Mouse (Mus musculus) neural tube, embryonic 15.5 days (tissue): ENCODE results near the gene Lrrc8b. TPM values are rescaled to one million over a fixed set of nuclear protein-coding genes. Genes with fewer than 3 reads are reported as not detected.

Experiments
- ATAC-seq: fragments of 200-750 bp; cut with Nextera tagmentation; 2 replicates; pipeline ENCODE4 v1.8.0; 2017; ENCODE audit warnings: mild to moderate bottlenecking, moderate TSS enrichment, moderate library complexity; ENCODE audit not compliant: low FRiP score
- H3K27ac ChIP-seq: fragments of 300-500 bp; sonication (generic); replicated peaks from 2 replicates; pipeline ENCODE4 v1.5.1; 2015; ENCODE audit warnings: mild to moderate bottlenecking, inconsistent platforms
- H3K27me3 ChIP-seq: fragments of 300-500 bp; sonication (generic); replicated peaks from 2 replicates; pipeline ENCODE4 v1.6.1; 2015; ENCODE audit warnings: inconsistent platforms
- H3K36me3 ChIP-seq: fragments of 300-500 bp; sonication (generic); 2 replicates; pipeline ENCODE4 v1.6.1; 2015; ENCODE audit warnings: inconsistent platforms
- H3K4me1 ChIP-seq: fragments of 300-500 bp; sonication (generic); 2 replicates; pipeline ENCODE4 v1.6.1; 2015; ENCODE audit warnings: inconsistent platforms
- H3K4me2 ChIP-seq: fragments of 300-500 bp; sonication (generic); 2 replicates; pipeline ENCODE4 v1.6.1; 2015; ENCODE audit warnings: inconsistent platforms, mild to moderate bottlenecking, moderate library complexity
- H3K4me3 ChIP-seq: fragments of 300-500 bp; sonication (generic); replicated peaks from 2 replicates; pipeline ENCODE4 v1.5.1; 2015; ENCODE audit warnings: mild to moderate bottlenecking, inconsistent platforms
- H3K9ac ChIP-seq: fragments of 300-500 bp; sonication (generic); replicated peaks from 2 replicates; pipeline ENCODE4 v1.6.1; 2015; ENCODE audit warnings: mild to moderate bottlenecking, inconsistent platforms
- H3K9me3 ChIP-seq: fragments of 300-500 bp; sonication (generic); replicated peaks from 2 replicates; pipeline ENCODE4 v1.6.1; 2016; ENCODE audit warnings: inconsistent platforms
- WGBS: fragments of 180-500 bp; shearing (Covaris S2); methylation state at CpG from one replicate; pipeline ENCODE4 v1.1.7; 2015; ENCODE audit warnings: mixed read lengths; 5-methylcytosine and 5-hydroxymethylcytosine counted together
- polyA plus RNA-seq: library from polyadenylated mRNA; unstranded; fragments of >200 nt; fragmentation: Nextera tagmentation; extraction: Ambion mirVana; gene quantifications from 2 replicates; pipeline ENCODE4 v1.2.1, GENCODE M21; 2015

The Lrrc8b gene
- polyA plus RNA-seq, 1 experiment from 2014 or later, result 13.8 TPM

DNA sequence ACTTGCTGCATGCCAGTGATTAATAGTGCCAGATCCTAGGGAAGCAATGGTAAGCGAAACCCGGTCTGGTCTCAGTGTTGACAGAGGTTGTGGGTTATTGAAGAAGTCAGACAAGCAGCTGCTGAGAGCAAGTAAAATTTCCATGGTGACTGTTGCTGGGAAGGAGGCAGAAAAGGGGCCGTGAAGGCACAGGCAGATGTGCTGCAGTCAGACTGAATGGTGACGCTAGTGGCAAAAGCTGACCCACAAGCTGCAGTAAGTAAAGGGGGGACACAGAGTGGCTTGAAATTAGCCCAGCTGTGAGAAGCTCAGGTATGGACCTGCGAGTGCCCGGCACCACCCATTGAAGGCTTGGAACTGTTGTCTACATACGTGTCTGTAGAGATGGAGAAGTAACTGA, 11.8 kb downstream of the Lrrc8b start:
- Histone ChIP-seq H3K36me3 (peaks cover 12% of the 10 kb centered on the region; the same call in 1 of the 2 replicates), H3K9me3 (no peaks in the 10 kb centered on the region), H3K4me1 (peaks cover 16% of the 10 kb centered on the region), H3K4me3 (no peak overlapping the region), H3K27me3 (no peaks in the 10 kb centered on the region), H3K27ac (no peak overlapping the region), H3K9ac (no peak overlapping the region), H3K4me2 (no peak overlapping the region)
- WGBS, result 68% methylated on average over 7 of the region's 7 CpGs
- ATAC-seq, result no peak

DNA sequence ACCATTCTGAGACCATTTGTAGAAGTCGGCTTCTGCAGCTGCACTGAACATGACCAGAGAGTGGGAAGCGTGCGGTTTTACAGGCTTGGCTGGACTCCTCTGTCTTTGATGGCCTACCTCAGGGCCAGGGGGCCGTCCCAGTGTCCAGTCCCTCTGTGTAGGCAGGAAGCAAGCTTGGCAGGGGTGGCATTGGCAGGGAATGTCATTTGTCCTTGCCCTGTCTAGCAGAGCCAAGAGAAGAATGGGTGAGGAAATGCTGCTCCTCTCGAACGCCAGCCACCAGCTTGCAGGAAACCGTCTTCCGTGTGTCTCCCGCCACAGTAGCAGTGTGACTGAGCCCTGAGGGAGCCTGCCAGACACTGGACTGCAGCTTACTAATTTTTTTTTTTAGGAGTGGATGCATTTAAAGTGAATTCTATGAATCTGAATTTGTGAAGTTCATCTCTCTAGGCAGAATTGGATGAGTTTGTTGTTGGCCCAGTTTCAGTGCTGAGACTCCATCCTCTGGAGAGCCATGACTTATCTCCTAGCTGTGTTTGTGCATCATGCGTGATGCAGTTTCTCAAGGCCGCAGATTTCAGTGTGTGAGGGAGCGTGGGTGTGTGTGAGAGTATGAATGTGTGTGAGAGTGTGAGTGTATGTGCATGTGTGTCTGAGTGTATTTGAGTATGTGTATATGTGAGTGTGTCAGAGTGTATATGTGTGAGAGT, 12.8 kb downstream of the Lrrc8b start:
- WGBS, result 57% methylated on average over 12 of the region's 12 CpGs
- H3K36me3 ChIP-seq, result peaks cover 12% of the 10 kb centered on the region; the same call in 1 of the 2 replicates
- H3K4me3 ChIP-seq, result no peak overlapping the region
- H3K4me2 ChIP-seq, result no peak overlapping the region; the same call in 1 of the 2 replicates
- H3K9me3 ChIP-seq, result no peaks in the 10 kb centered on the region
- H3K9ac ChIP-seq, result no peak overlapping the region
- H3K4me1 ChIP-seq, result peaks cover 16% of the 10 kb centered on the region
- H3K27ac ChIP-seq, result peak overlapping the region; percentile 10; the same call in 1 of the 2 replicates
- ATAC-seq, result no peak
- no peaks in the 10 kb centered on the region for H3K27me3 ChIP-seq

DNA sequence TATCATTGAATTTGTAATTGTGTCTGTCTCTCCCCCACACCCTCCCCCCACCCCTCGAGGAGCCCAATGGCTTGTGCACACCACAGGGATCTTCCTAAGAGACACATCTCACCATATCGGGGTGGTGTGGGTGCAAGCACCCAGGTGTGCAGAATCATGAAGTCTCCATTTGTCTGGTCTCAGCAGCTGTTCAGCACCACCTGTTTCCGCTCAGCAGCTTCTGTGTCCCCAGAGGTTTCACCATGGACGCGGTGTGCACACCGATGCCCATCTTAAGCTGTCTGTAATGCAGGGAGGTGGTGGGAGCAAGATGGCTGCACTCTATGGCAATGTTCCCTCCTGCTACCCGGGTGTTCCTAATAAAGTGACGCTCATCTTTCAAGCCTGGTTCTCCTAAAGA, 14.6 kb downstream of the Lrrc8b start:
- no peak for ATAC-seq

DNA sequence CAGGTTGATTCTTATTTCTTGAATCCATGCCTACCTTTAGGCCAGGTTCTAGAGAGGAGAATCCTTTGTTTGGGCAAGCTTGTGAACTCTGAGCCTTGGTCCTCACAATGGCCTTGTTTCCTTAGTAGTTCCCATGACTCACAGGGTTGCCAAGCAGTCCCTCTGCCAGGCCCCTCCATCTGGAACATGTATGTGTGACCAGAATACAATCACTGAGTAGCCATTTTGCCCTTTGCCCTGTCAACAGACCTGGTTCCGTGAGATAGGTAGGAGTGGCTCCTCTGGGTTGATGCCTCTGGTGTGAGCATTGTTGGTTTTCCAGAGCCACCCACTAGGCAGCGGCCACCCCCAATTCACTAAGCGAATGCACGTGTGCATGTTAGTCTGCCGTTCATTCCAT, 24.0 kb downstream of the Lrrc8b start:
- H3K27me3 ChIP-seq, result no peaks in the 10 kb centered on the region
- no peaks in the 10 kb centered on the region for H3K9me3 ChIP-seq
- no peak overlapping the region for H3K4me3 ChIP-seq
- ATAC-seq, result no peak
- peaks cover 2% of the 10 kb centered on the region for H3K4me1 ChIP-seq
- no peak overlapping the region for H3K4me2 ChIP-seq
- no peaks in the 10 kb centered on the region for H3K36me3 ChIP-seq
- no peak overlapping the region for H3K9ac ChIP-seq
- no peak overlapping the region for H3K27ac ChIP-seq
- 90% methylated on average over 5 of the region's 5 CpGs for WGBS

More for the DNA sequence above, 14.6 kb downstream of the Lrrc8b start:
- no peak overlapping the region for H3K9ac ChIP-seq
- no peaks in the 10 kb centered on the region for H3K9me3 ChIP-seq
- H3K4me1 ChIP-seq, result peaks cover 16% of the 10 kb centered on the region
- no peak overlapping the region for H3K4me2 ChIP-seq
- 0 out of 2 replicates have a peak, but pooled peaks cover 5% of the 10 kb centered on the region for H3K36me3 ChIP-seq
- no peak overlapping the region for H3K4me3 ChIP-seq
- whole genome bisulfite sequencing, result 87% methylated on average over 8 of the region's 8 CpGs
- H3K27ac ChIP-seq, result no peak overlapping the region
- no peaks in the 10 kb centered on the region for H3K27me3 ChIP-seq

DNA sequence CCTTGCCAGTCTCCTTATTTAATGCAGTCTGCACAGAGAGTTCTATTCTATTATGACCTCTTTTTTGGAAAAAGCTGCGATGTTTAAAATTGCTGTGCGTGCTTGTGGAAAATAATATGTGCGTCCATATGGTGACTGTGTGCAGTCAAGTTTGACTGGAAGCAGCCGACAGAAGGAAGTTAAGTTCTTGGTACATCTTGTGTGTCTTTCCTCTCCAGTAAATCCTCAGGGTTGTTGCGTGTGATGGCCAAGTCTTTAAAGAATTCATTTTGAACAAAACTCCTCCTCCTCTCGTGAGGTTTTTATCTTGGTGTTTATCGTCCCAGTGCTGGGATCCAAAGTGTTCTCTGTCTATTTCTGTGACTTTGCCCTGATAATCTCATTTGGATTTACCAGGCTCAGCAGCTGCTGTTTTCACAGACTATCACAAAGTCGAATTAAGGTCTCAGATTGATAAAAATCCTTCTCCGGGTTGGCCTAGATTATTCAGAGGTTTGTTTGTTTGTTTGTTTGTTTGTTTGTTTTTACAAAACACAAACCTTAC, 25.5 kb downstream of the Lrrc8b start:
- 77% methylated on average over 9 of the region's 9 CpGs for WGBS
- H3K27me3 ChIP-seq, result no peaks in the 10 kb centered on the region
- H3K4me2 ChIP-seq, result no peak overlapping the region
- no peak for ATAC-seq
- H3K4me3 ChIP-seq, result no peak overlapping the region
- H3K27ac ChIP-seq, result no peak overlapping the region
- peaks cover 7% of the 10 kb centered on the region for H3K4me1 ChIP-seq
- H3K36me3 ChIP-seq, result no peaks in the 10 kb centered on the region
- H3K9me3 ChIP-seq, result no peaks in the 10 kb centered on the region
- H3K9ac ChIP-seq, result no peak overlapping the region

DNA sequence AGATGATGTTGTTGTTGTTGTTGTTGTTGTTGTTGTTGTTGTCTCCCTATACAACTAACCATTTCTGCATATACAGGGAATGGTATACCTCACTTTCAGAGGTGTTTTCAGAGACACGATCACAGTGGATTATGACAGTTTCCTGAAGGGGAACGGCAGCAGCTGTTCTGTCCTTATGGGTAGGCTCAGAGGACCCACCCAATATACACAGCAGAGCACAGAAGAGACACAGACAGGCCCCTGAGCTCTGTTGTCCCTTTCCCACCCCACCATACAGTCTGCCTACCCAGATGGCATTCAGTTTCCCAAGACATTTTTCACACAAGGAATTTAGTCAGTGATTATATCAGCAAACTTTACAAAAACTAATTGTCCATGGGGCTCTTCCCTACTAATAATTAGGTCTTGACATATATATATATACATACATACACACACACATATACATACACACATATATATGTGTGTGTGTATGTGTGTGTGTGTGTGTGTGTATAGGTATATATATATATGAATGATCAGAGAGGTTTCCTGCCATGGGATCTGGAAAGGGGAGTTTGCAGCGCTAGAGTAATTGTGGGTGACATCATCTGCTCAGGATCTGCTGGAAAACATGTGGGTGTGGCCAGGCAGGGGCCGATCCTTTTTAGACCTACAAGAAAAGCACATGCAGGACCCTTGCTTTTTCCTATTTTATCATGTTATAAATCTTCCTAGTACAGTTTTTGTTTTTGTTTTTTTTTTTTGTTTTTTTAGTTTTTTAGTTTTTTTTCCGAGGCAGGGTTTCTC, 26.8 kb downstream of the Lrrc8b start:
- no peak overlapping the region for H3K4me3 ChIP-seq
- ATAC-seq, result no peak
- peaks cover 7% of the 10 kb centered on the region for H3K4me1 ChIP-seq
- WGBS, result 85% methylated on average over 5 of the region's 5 CpGs
- no peaks in the 10 kb centered on the region for H3K27me3 ChIP-seq
- no peaks in the 10 kb centered on the region for H3K9me3 ChIP-seq
- no peak overlapping the region for H3K4me2 ChIP-seq
- H3K36me3 ChIP-seq, result no peaks in the 10 kb centered on the region
- H3K27ac ChIP-seq, result no peak overlapping the region
- H3K9ac ChIP-seq, result no peak overlapping the region

DNA sequence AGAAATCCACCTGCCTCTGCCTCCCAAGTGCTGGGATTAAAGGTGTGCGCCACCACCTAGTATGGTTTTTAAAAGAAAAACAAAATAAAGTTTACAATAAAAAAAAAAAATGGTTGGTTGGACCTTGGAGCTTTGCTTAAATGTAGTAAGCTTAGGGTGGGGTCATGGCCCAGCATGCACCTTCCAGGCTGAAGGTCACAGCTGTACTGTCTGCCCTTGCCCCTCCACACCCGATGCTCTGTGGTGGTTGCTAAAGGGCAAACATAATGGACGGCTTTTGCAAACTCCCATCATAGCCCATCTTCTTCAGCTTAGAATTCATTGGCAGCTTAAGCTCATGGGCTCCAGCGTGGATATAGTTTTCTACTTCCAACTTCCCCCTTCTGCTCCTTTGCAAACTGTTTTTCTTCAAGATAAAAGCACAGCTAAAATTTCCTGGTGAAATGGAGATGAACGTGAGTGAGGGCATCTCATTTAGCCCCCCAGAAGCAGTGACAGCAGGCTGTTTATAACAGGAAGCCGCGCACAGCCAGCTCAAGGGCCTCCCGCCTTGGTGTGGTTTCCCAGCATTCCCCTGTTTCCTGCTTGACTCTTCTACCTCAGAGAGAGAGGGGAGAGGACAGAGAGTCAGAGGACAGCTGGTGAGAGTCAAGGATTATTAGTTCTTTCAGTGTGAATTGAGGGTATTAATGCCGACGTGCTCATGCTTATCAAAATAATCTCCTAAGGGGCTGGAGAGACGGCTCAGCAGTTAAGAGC, 27.7 kb downstream of the Lrrc8b start:
- H3K4me1 ChIP-seq, result peaks cover 7% of the 10 kb centered on the region
- H3K27me3 ChIP-seq, result no peaks in the 10 kb centered on the region
- no peak for ATAC-seq
- H3K9ac ChIP-seq, result no peak overlapping the region
- no peak overlapping the region for H3K27ac ChIP-seq
- H3K9me3 ChIP-seq, result no peaks in the 10 kb centered on the region
- 67% methylated on average over 11 of the region's 11 CpGs for WGBS
- H3K4me2 ChIP-seq, result no peak overlapping the region
- no peaks in the 10 kb centered on the region for H3K36me3 ChIP-seq
- H3K4me3 ChIP-seq, result no peak overlapping the region

DNA sequence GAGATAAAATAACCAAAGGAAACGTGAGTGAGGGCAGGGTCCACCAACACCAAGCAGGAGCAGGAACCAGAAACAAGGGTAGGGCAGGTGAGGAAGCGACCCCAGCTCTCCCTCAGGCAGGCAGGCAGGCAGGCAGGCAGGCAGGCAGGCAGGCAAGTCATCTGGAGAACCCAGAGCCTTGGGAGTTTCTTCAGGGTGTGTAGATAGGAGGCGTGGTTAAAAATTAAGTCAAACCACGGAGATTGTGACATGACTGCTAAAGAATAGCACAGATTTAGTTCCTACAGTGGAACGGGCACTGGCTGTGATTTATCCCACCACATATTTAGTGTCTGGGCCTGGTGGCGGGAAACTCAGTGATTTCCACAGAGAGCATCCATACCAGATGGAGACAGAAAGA, 30.1 kb downstream of the Lrrc8b start:
- H3K4me1 ChIP-seq, result peaks cover 7% of the 10 kb centered on the region
- no peak overlapping the region for H3K27ac ChIP-seq
- H3K9ac ChIP-seq, result no peak overlapping the region
- H3K4me3 ChIP-seq, result no peak overlapping the region
- no peak for ATAC-seq
- H3K27me3 ChIP-seq, result no peaks in the 10 kb centered on the region
- H3K9me3 ChIP-seq, result no peaks in the 10 kb centered on the region
- H3K4me2 ChIP-seq, result no peak overlapping the region
- no peaks in the 10 kb centered on the region for H3K36me3 ChIP-seq
- 72% methylated on average over 6 of the region's 6 CpGs for WGBS

DNA sequence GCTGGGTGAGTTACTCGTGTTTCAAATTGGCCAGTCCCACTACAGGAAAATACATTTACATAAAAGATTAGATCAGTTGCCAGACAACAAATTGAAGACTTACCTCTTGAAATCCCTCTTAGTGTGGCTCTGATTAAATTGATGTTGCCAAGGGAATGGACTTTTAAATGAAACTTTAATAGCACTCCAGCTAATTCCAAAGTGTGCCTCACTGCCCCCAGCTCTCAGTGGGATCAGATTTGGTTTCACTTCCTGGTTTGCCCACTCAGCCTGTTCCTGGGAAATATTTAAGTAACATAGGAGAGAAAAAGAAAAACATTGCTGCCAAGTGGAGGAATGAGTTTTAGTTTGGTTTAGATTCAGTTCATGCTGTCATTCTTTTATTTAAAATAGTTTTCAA, 38.5 kb downstream of the Lrrc8b start:
- no peak for ATAC-seq
- 21% methylated on average over 1 of the region's 1 CpGs for WGBS
- H3K36me3 ChIP-seq, result no peaks in the 10 kb centered on the region

DNA sequence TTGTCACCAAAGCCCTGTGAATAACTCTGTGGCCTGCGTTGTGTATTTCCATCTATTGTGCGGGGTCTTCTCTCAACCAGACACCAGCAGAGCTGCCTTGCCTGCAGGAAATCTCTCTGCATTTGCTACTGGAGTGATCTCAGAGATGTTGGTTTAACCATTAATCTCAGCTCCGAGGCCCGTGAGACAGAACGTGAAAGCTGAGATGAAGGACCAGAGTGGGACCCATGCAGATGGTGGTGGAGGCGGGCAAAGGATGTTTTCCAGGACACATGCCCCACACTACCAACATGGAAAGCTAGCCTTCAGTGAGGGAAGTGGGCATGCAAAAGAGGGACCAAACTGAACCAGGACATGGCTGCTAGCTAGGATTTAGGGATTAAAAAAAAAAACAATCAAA, 43.5 kb downstream of the Lrrc8b start:
- Histone ChIP-seq H3K4me1 (0 out of 2 replicates have a peak, but pooled peaks cover 2% of the 10 kb centered on the region), H3K4me3 (no peak overlapping the region), H3K9me3 (no peaks in the 10 kb centered on the region), H3K27me3 (no peaks in the 10 kb centered on the region), H3K27ac (no peak overlapping the region), H3K9ac (no peak overlapping the region), H3K36me3 (no peaks in the 10 kb centered on the region), H3K4me2 (no peak overlapping the region)
- ATAC-seq, result no peak
- WGBS, result 72% methylated on average over 6 of the region's 6 CpGs

More for the DNA sequence above, 38.5 kb downstream of the Lrrc8b start:
- H3K4me3 ChIP-seq, result no peak overlapping the region
- H3K4me1 ChIP-seq, result peaks cover 15% of the 10 kb centered on the region
- H3K9ac ChIP-seq, result no peak overlapping the region
- no peak overlapping the region for H3K27ac ChIP-seq
- no peaks in the 10 kb centered on the region for H3K27me3 ChIP-seq
- no peak overlapping the region for H3K4me2 ChIP-seq
- no peaks in the 10 kb centered on the region for H3K9me3 ChIP-seq

DNA sequence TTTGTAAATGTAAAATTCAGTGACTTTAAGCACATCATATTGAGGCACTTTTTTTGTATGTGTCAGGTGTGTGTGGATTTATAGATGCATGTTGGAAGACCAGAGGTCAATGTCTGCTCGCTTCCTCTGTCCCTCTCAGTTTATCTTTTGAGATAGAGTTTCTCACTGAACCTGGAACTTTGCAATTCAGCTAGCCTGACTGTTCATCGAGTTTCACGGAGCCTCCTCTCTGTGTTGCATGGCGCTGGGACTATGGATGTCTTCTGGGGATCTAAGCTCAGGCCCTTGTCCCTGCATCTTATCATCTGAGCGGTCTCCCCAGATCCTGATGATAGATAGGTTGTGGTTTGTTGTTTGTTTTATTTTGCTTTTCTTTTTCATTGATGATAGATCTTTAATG, 45.0 kb downstream of the Lrrc8b start:
- Histone ChIP-seq H3K9ac (no peak overlapping the region), H3K4me2 (no peak overlapping the region), H3K27me3 (no peaks in the 10 kb centered on the region), H3K4me3 (no peak overlapping the region), H3K9me3 (no peaks in the 10 kb centered on the region), H3K36me3 (no peaks in the 10 kb centered on the region), H3K27ac (no peak overlapping the region), H3K4me1 (no peaks in the 10 kb centered on the region)
- no peak for ATAC-seq
- 87% methylated on average over 5 of the region's 5 CpGs for WGBS
